Mouse (Mus musculus) kidney, adult 10 weeks (tissue): ENCODE measurements around the gene Snd1. TPM values are rescaled to one million over a fixed set of nuclear protein-coding genes. Genes with fewer than 3 reads are reported as not detected.

Experiments
- polyA plus RNA-seq: library from polyadenylated mRNA; stranded (reverse); fragments of 350-450 nt; fragmentation: Illumina TruSeq; extraction: RNeasy Lipid Tissue Mini Kit (QIAGEN cat#74804); gene quantifications from one replicate; pipeline ENCODE4 v1.2.3, GENCODE M21; 2014; ENCODE audit warnings: low read depth, low replicate concordance

Gene Snd1
- polyA plus RNA-seq, result 4.0 TPM

GRCm38 (mm10) chr6:28474839-28475238, at the start of gene Snd1:
Gene Snd1 (plus strand): TSS chr6:28475139.

GRCm38 (mm10) chr6:28427096-28427839, 47.7 kb upstream of the Snd1 start, which contains the start of gene Fscn3:
Gene Fscn3 (plus strand): TSS chr6:28427789.

GRCm38 (mm10) chr6:28428290-28428689, 46.6 kb upstream of the Snd1 start, which contains the start of gene Gcc1:
Gene Gcc1 (minus strand): TSS chr6:28428390.

GRCm38 (mm10) chr6:28449253-28449652, 25.7 kb upstream of the Snd1 start, which contains the start of gene Pax4:
Gene Pax4 (minus strand): TSS chr6:28449353.

GRCm38 (mm10) chr6:28831011-28831853, 356.3 kb downstream of the Snd1 start, which contains the start of gene Lrrc4:
Gene Lrrc4 (minus strand): TSS chr6:28831747.

Other genes with a start within 250 kb of the Snd1 start
- gene Zfp800, start 77.1 kb upstream of the Snd1 start, polyA plus RNA-seq, result 41.2 TPM
- gene Arf5, start 51.6 kb upstream of the Snd1 start, polyA plus RNA-seq, result 12.7 TPM
- not detected for gene Fscn3, start 47.4 kb upstream of the Snd1 start, polyA plus RNA-seq
- 6.9 TPM for gene Gcc1, start 46.7 kb upstream of the Snd1 start, polyA plus RNA-seq
- not detected for gene Pax4, start 25.8 kb upstream of the Snd1 start, polyA plus RNA-seq